Mouse (Mus musculus) macrophage (primary cell): Measurements from ENCODE around the gene Adamtsl5. TPM values are rescaled to one million over a fixed set of nuclear protein-coding genes. Genes with fewer than 3 reads are reported as not detected.
A peak's percentile ranks its signal among the peaks of the same experiment; 100 is the strongest.
"Not testable (repeated sequence)": the region's sequence is repeated elsewhere in the genome, so short reads cannot be mapped to it uniquely, and the experiment has no call there.

Source experiments
- H3K27ac ChIP-seq: fragments of 350-480 bp; formaldehyde crosslinking; 2 replicates; pipeline ENCODE4 v1.9.0; 2021
- H3K36me3 ChIP-seq: fragments of 350-480 bp; formaldehyde crosslinking; 2 replicates; pipeline ENCODE4 v1.9.0; 2021; ENCODE audit errors: inconsistent target
- H3K4me3 ChIP-seq: fragments of 350-480 bp; formaldehyde crosslinking; 2 replicates; pipeline ENCODE4 v1.9.0; 2021; ENCODE audit errors: inconsistent target
- H3K79me2 ChIP-seq: fragments of 350-480 bp; formaldehyde crosslinking; 2 replicates; pipeline ENCODE4 v1.9.0; 2021; ENCODE audit errors: inconsistent target
- WGBS: methylation state at CpG from one replicate; pipeline ENCODE4 v1.1.7; 2026; ENCODE audit warnings: inconsistent platforms; ENCODE audit not compliant: missing documents; 5-methylcytosine and 5-hydroxymethylcytosine counted together
- polyA plus RNA-seq: library from polyadenylated mRNA; stranded (reverse); fragments of 250-400 nt; gene quantifications from 3 replicates; pipeline ENCODE4 v1.2.4, GENCODE M21; 2018; ENCODE audit warnings: inconsistent platforms

Gene Adamtsl5
- polyA plus RNA-seq, 1 experiment from 2014 or later, result 4.7 TPM

- no peaks in the 10 kb centered on the region for H3K36me3 ChIP-seq
- no peak overlapping the region for H3K4me3 ChIP-seq
- no peak overlapping the region for H3K27ac ChIP-seq
- WGBS, result 8% methylated on average over 30 of the region's 31 CpGs
- no peaks in the 10 kb centered on the region for H3K79me2 ChIP-seq
These were observed 9.9 kb upstream of the Adamtsl5 start for GRCm38 (mm10) chr10:80357994-80358639.

- Histone ChIP-seq H3K79me2 (no peaks in the 10 kb centered on the region), H3K36me3 (no peaks in the 10 kb centered on the region), H3K4me3 (no peak overlapping the region), H3K27ac (no peak overlapping the region)
- 32% methylated on average over 7 of the region's 7 CpGs for WGBS
These were observed 9.1 kb upstream of the Adamtsl5 start for GRCm38 (mm10) chr10:80357336-80357735.

GRCm38 (mm10) chr10:80356737-80357136 is 8.5 kb upstream of the Adamtsl5 start:
- Histone ChIP-seq H3K36me3 (no peaks in the 10 kb centered on the region), H3K27ac (no peak overlapping the region), H3K4me3 (no peak overlapping the region), H3K79me2 (no peaks in the 10 kb centered on the region)
- WGBS, result 7% methylated on average over 34 of the region's 34 CpGs

- Histone ChIP-seq H3K79me2 (no peaks in the 10 kb centered on the region), H3K4me3 (no peak within 1 kb of the TSS), H3K27ac (no peak within 1 kb of the TSS), H3K36me3 (no peaks in the 10 kb centered on the region)
- 3% methylated on average over 53 of the region's 53 CpGs for WGBS
These were observed 7.9 kb upstream of the Adamtsl5 start, which contains the start of gene Plk5 for GRCm38 (mm10) chr10:80356001-80356682. Gene Plk5, plus strand, starts transcription at chr10:80356459.

GRCm38 (mm10) chr10:80355431-80355830 is 7.2 kb upstream of the Adamtsl5 start:
- no peaks in the 10 kb centered on the region for H3K79me2 ChIP-seq
- no peak overlapping the region for H3K4me3 ChIP-seq
- WGBS, result 38% methylated on average over 9 of the region's 9 CpGs
- H3K27ac ChIP-seq, result no peak overlapping the region
- H3K36me3 ChIP-seq, result no peaks in the 10 kb centered on the region

- Histone ChIP-seq H3K36me3 (no peaks in the 10 kb centered on the region), H3K27ac (no peak overlapping the region), H3K4me3 (no peak overlapping the region), H3K79me2 (no peaks in the 10 kb centered on the region)
- 33% methylated on average over 8 of the region's 8 CpGs for WGBS
These were observed 4.5 kb upstream of the Adamtsl5 start for GRCm38 (mm10) chr10:80352727-80353126.

- H3K27ac ChIP-seq, result no peak overlapping the region
- WGBS, result 44% methylated on average over 11 of the region's 11 CpGs
- no peaks in the 10 kb centered on the region for H3K36me3 ChIP-seq
- H3K4me3 ChIP-seq, result no peak overlapping the region
- no peaks in the 10 kb centered on the region for H3K79me2 ChIP-seq
These were observed 3.7 kb upstream of the Adamtsl5 start for GRCm38 (mm10) chr10:80351896-80352295.

- WGBS, result 3% methylated on average over 7 of the region's 7 CpGs
- no peak overlapping the region for H3K4me3 ChIP-seq
These were observed 2.1 kb upstream of the Adamtsl5 start for GRCm38 (mm10) chr10:80350292-80350691.

GRCm38 (mm10) chr10:80348981-80349380 is 769 bp upstream of the Adamtsl5 start:
- H3K79me2 ChIP-seq, result no peaks in the 10 kb centered on the region
- 57% methylated on average over 13 of the region's 26 CpGs for WGBS
- H3K36me3 ChIP-seq, result no peaks in the 10 kb centered on the region
- no peak overlapping the region for H3K4me3 ChIP-seq
- H3K27ac ChIP-seq, result no peak overlapping the region

More at GRCm38 (mm10) chr10:80350292-80350691, 2.1 kb upstream of the Adamtsl5 start:
- H3K36me3 ChIP-seq, result no peaks in the 10 kb centered on the region
- H3K79me2 ChIP-seq, result no peaks in the 10 kb centered on the region
- no peak overlapping the region for H3K27ac ChIP-seq

- Histone ChIP-seq H3K27ac (peak overlapping the region; percentile 24; the same call in 1 of the 2 replicates), H3K79me2 (no peaks in the 10 kb centered on the region), H3K4me3 (peak overlapping the region; percentile 53), H3K36me3 (no peaks in the 10 kb centered on the region)
- 15% methylated on average over 15 of the region's 17 CpGs for WGBS
These were observed 671 bp downstream of the Adamtsl5 start for GRCm38 (mm10) chr10:80347514-80347967.

GRCm38 (mm10) chr10:80345929-80346328 is 2.3 kb downstream of the Adamtsl5 start:
- H3K27ac ChIP-seq, H3K79me2 ChIP-seq, H3K36me3 ChIP-seq, H3K4me3 ChIP-seq: not testable (repeated sequence)
- WGBS, result 94% methylated on average over 5 of the region's 6 CpGs

- Histone ChIP-seq H3K4me3 (no peak overlapping the region), H3K79me2 (no peaks in the 10 kb centered on the region), H3K36me3 (no peaks in the 10 kb centered on the region), H3K27ac (peak overlapping the region; percentile 29; the same call in 1 of the 2 replicates)
- whole genome bisulfite sequencing, result 18% methylated on average over 8 of the region's 16 CpGs
These were observed 3.1 kb downstream of the Adamtsl5 start for GRCm38 (mm10) chr10:80345122-80345521.

GRCm38 (mm10) chr10:80344131-80344661 is 4.0 kb downstream of the Adamtsl5 start:
- Histone ChIP-seq H3K79me2 (no peaks in the 10 kb centered on the region), H3K27ac (peak overlapping the region; percentile 29), H3K36me3 (no peaks in the 10 kb centered on the region), H3K4me3 (no peak overlapping the region)
- 33% methylated on average over 9 of the region's 9 CpGs for WGBS

- Histone ChIP-seq H3K36me3 (no peaks in the 10 kb centered on the region), H3K4me3 (no peak overlapping the region)
- WGBS, result 25% methylated on average over 12 of the region's 13 CpGs
These were observed 4.8 kb downstream of the Adamtsl5 start for GRCm38 (mm10) chr10:80343425-80343895.

More at GRCm38 (mm10) chr10:80343425-80343895, 4.8 kb downstream of the Adamtsl5 start:
- H3K27ac ChIP-seq, result peak overlapping the region; percentile 8; the same call in 1 of the 2 replicates
- no peaks in the 10 kb centered on the region for H3K79me2 ChIP-seq
